Mouse (Mus musculus) erythroblast, embryonic 14.5 days (primary cell): ENCODE results near the gene Ttll9.

Experiments used
- GATA1 ChIP-seq: IDR thresholded peaks from 2 replicates; pipeline ENCODE4 v1.6.1; 2012; ENCODE audit warnings: low read length, inconsistent platforms, mixed read lengths
- TAL1 ChIP-seq: IDR thresholded peaks from 3 replicates; pipeline ENCODE4 v1.6.1; 2012; ENCODE audit warnings: low read length, inconsistent platforms, mixed read lengths

DNA sequence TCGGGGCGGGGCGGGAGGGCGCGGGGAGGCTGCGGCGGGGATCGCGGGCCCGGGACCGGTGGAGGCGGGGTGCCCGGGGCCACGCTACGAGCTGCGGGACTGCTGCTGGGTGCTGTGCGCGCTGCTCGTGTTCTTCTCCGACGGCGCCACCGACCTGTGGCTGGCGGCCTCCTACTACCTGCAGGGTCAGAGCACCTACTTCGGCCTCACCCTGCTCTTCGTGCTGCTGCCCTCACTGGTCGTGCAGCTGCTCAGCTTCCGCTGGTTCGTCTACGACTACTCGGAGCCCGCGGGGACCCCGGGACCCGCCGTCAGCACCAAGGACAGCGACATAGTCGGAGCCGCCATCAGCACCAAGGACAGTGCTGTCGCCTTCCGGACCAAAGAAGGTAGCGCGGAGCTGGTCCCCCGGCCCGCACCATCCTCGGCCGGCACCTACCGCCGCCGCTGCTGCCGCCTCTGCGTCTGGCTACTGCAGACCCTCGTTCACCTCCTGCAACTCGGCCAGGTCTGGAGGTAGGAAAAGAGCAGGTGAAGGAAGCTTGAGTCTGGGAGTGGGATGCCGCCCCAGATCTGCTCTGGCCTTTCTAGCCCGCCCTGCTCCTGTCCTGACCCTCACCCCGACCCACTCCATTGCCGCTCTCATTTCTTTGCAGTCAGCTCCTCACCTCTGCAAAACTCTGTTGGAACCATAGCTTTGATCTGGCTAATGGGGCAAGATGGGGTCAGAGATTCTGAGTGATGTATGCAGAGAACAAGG, 70.0 kb downstream of the Ttll9 start:
- TF ChIP-seq TAL1 (no peak), GATA1 (no peak)
